Mouse (Mus musculus) small intestine, adult 2 months (tissue): ENCODE measurements at regions not wholly inside any gene's neighbourhood (a gene's known extent, or its start where the extent isn't known, plus 50 kb on each side); places are given as distances from the start of the nearest gene placed in this dataset.

Source experiments
- CTCF ChIP-seq: fragments of 200-500 bp; IDR thresholded peaks from 2 replicates; pipeline ENCODE4 v1.5.1; 2012; ENCODE audit warnings: low read depth, mild to moderate bottlenecking, control low read depth, inconsistent platforms, low read length, moderate library complexity, mixed read lengths; ENCODE audit not compliant: insufficient replicate concordance, insufficient read length; ENCODE audit errors: extremely low read depth
- POLR2A ChIP-seq: fragments of 200-500 bp; IDR thresholded peaks from 2 replicates; pipeline ENCODE4 v1.6.1; 2012; ENCODE audit warnings: low read depth, mild to moderate bottlenecking, control low read depth, inconsistent platforms, low read length, moderate library complexity

DNA sequence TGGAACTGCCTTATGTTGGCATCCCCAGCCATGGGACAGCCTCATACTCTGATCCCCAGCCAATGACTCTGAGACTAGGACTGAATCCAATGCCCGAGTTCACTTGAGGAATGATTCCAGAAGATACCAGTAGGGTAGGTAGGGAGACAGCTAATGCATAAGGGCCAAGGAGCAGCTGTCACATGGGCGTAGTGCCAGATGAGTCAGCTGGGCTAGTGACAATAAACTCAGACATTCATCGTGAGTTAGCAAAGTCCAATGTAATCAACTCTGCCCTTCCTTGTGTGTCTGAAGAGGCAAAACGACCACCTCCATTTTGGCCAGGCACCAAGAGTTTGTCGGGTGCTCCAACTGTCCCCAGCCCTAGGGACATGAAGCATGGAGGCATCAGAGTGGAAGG lies 98.5 kb upstream of the Ctnnb1 start:
- TF ChIP-seq CTCF (no peak), POLR2A (no peak)
